Mouse (Mus musculus) thymus, adult 2 months (tissue): ENCODE measurements at regions not wholly inside any gene's neighbourhood (a gene's known extent, or its start where the extent isn't known, plus 50 kb on each side); places are given as distances from the start of the nearest gene placed in this dataset.

Experiments used
- DNase-seq: peaks from one replicate; pipeline ENCODE4 v3.0.0; 2021
- H3K27ac ChIP-seq: fragments of 200-500 bp; 2 replicates; pipeline ENCODE4 v1.5.1; 2012; ENCODE audit warnings: low read length, control low read depth; ENCODE audit not compliant: control insufficient read depth, insufficient read depth
- H3K27me3 ChIP-seq: fragments of 200-500 bp; 2 replicates; pipeline ENCODE4 v1.6.1; 2012; ENCODE audit warnings: mild to moderate bottlenecking, low read length, moderate library complexity, mixed read lengths; ENCODE audit not compliant: control insufficient read depth, insufficient read depth
- H3K36me3 ChIP-seq: fragments of 200-500 bp; 2 replicates; pipeline ENCODE4 v1.6.1; 2012; ENCODE audit warnings: mild to moderate bottlenecking, low read length, moderate library complexity; ENCODE audit not compliant: control insufficient read depth, insufficient read depth
- H3K4me1 ChIP-seq: fragments of 200-500 bp; replicated peaks from 2 replicates; pipeline ENCODE4 v1.6.1; 2012; ENCODE audit warnings: low read length; ENCODE audit not compliant: control insufficient read depth, insufficient read depth
- H3K4me3 ChIP-seq: fragments of 200-500 bp; 2 replicates; pipeline ENCODE4 v1.5.1; 2012; ENCODE audit warnings: mild to moderate bottlenecking, low read length, control low read depth, moderate library complexity; ENCODE audit not compliant: control insufficient read depth, insufficient read depth
- CTCF ChIP-seq: fragments of 200-500 bp; IDR thresholded peaks from 2 replicates; pipeline ENCODE4 v1.5.1; 2012; ENCODE audit warnings: mild to moderate bottlenecking, control low read depth, low read length, moderate library complexity, borderline replicate concordance; ENCODE audit not compliant: control insufficient read depth, poor library complexity, insufficient read depth; ENCODE audit errors: extremely low read depth
- POLR2A ChIP-seq: fragments of 200-500 bp; IDR thresholded peaks from 2 replicates; pipeline ENCODE4 v1.6.1; 2012; ENCODE audit warnings: mild to moderate bottlenecking, low read length, control low read depth, moderate library complexity; ENCODE audit not compliant: control insufficient read depth, poor library complexity, insufficient read depth; ENCODE audit errors: extremely low read depth
- WGBS: fragments of 180-500 bp; shearing (Covaris S2); methylation state at CpG from one replicate; pipeline ENCODE4 v1.1.7; 2018; 5-methylcytosine and 5-hydroxymethylcytosine counted together

- Histone ChIP-seq H3K4me3 (no peak overlapping the region), H3K36me3 (no peaks in the 10 kb centered on the region), H3K4me1 (no peaks in the 10 kb centered on the region), H3K27ac (no peak overlapping the region), H3K27me3 (no peaks in the 10 kb centered on the region)
- 95% methylated on average over 2 of the region's 2 CpGs for WGBS
- DNase-seq, result no peak
- no peak for TF ChIP-seq POLR2A
- TF ChIP-seq CTCF, result no peak
These were observed 56.0 kb upstream of the Cox10 start for GRCm38 (mm10) chr11:64135308-64135591.

- 89% methylated on average over 15 of the region's 15 CpGs for WGBS
- Histone ChIP-seq H3K36me3 (no peaks in the 10 kb centered on the region), H3K27me3 (no peaks in the 10 kb centered on the region), H3K4me3 (no peak overlapping the region), H3K4me1 (no peaks in the 10 kb centered on the region), H3K27ac (no peak overlapping the region)
- no peak for DNase-seq
- TF ChIP-seq POLR2A (no peak), CTCF (no peak)
These were observed 55.5 kb upstream of the Cox10 start for GRCm38 (mm10) chr11:64134571-64135307.
